Mouse (Mus musculus): Measurements from ENCODE around the gene Ifitm5. TPM values are rescaled to one million over a fixed set of nuclear protein-coding genes. Genes with fewer than 3 reads are reported as not detected.

The Ifitm5 gene
- polyA plus RNA-seq, 1 experiment from 2014 or later = 1.6 TPM

- no peak overlapping the region for H3K4me2 ChIP-seq (ENCODE audit: low read depth, low read length)
- 0 out of 2 replicates have a peak, but pooled peaks have one; percentile 28 for ATAC-seq (replicated peaks; ENCODE audit: extremely low read depth, insufficient read depth, low FRiP score)
- H3K4me1 ChIP-seq (ENCODE audit: control insufficient read depth, insufficient read depth, low read length) = peaks cover 31% of the 10 kb centered on the region
- H3K4me3 ChIP-seq (ENCODE audit: low read length) = no peak overlapping the region
- H3K36me3 ChIP-seq (ENCODE audit: control insufficient read depth, insufficient read depth) = no peaks in the 10 kb centered on the region; the same call in 1 of the 2 replicates
- no peaks in the 10 kb centered on the region for H3K27me3 ChIP-seq (ENCODE audit: control insufficient read depth, insufficient read depth, low read length)
- WGBS = 38% methylated on average over 7 of the region's 7 CpGs
- H3K9ac ChIP-seq (ENCODE audit: low read length) = no peak overlapping the region
- no peaks in the 10 kb centered on the region for H3K9me3 ChIP-seq (replicated peaks; ENCODE audit: control insufficient read depth, low read length)
- H3K27ac ChIP-seq (ENCODE audit: low read length) = peak overlapping the region; percentile 49
These were observed 3.1 kb downstream of the Ifitm5 start for GRCm38 (mm10) chr7:140946980-140947379.

DNA sequence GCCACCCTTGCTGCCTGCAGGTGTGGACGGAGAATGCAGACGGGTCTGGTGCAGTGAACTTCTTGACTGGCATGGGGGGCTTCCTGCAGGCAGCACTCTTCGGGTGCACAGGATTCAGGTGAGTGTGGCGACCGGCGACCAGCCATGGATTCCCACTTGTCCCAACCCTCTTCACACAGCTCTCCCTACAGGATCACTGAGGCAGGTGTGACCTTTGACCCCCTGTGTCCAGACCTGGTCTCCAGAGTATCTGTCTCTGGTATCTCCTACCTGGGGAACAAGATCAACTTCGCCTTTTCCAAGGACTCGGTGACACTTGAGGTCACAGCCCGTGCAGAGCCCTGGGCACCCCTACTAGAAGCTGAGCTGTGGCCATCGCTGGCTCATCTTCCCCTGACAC, 3.8 kb downstream of the Ifitm5 start:
- H3K4me2 ChIP-seq (ENCODE audit: low read depth, low read length) = no peak overlapping the region
- H3K27me3 ChIP-seq (ENCODE audit: control insufficient read depth, insufficient read depth, low read length) = no peaks in the 10 kb centered on the region
- H3K4me1 ChIP-seq (ENCODE audit: control insufficient read depth, insufficient read depth, low read length) = peaks cover 27% of the 10 kb centered on the region
- 85% methylated on average over 10 of the region's 10 CpGs for WGBS
- no peaks in the 10 kb centered on the region; the same call in 1 of the 2 replicates for H3K36me3 ChIP-seq (ENCODE audit: control insufficient read depth, insufficient read depth)
- H3K9me3 ChIP-seq (replicated peaks; ENCODE audit: control insufficient read depth, low read length) = no peaks in the 10 kb centered on the region
- no peak overlapping the region for H3K9ac ChIP-seq (ENCODE audit: low read length)
- no peak for ATAC-seq (replicated peaks; ENCODE audit: extremely low read depth, insufficient read depth, low FRiP score)
- H3K4me3 ChIP-seq (ENCODE audit: low read length) = no peak overlapping the region
- H3K27ac ChIP-seq (ENCODE audit: low read length) = peak overlapping the region; percentile 49; the same call in 1 of the 2 replicates

DNA sequence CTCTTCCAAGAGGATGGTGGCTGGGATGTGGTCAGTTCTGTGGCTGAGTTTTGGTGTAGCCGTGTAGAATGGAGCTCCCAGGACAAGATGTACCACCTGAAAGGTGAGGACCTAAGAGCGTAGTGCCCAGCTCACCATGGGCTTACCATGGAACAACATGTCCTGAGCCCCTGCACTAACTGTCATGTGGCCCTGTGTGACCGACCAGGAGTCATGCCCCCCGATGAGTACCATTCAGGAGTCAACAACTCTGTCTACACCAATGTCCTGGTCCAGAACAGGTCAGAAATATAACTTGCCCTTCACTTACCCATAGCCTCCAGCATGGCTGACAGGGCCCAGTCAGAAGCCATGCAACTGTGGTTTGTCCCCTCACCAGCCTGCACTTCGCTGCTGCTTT, 4.8 kb downstream of the Ifitm5 start:
- H3K36me3 ChIP-seq (ENCODE audit: control insufficient read depth, insufficient read depth) = no peaks in the 10 kb centered on the region; the same call in 1 of the 2 replicates
- no peaks in the 10 kb centered on the region for H3K9me3 ChIP-seq (replicated peaks; ENCODE audit: control insufficient read depth, low read length)
- no peak overlapping the region for H3K9ac ChIP-seq (ENCODE audit: low read length)
- no peak for ATAC-seq (replicated peaks; ENCODE audit: extremely low read depth, insufficient read depth, low FRiP score)
- H3K4me3 ChIP-seq (ENCODE audit: low read length) = no peak overlapping the region
- 90% methylated on average over 5 of the region's 5 CpGs for WGBS
- peaks cover 21% of the 10 kb centered on the region for H3K4me1 ChIP-seq (ENCODE audit: control insufficient read depth, insufficient read depth, low read length)
- no peaks in the 10 kb centered on the region for H3K27me3 ChIP-seq (ENCODE audit: control insufficient read depth, insufficient read depth, low read length)
- H3K4me2 ChIP-seq (ENCODE audit: low read depth, low read length) = no peak overlapping the region
- no peak overlapping the region for H3K27ac ChIP-seq (ENCODE audit: low read length)

DNA sequence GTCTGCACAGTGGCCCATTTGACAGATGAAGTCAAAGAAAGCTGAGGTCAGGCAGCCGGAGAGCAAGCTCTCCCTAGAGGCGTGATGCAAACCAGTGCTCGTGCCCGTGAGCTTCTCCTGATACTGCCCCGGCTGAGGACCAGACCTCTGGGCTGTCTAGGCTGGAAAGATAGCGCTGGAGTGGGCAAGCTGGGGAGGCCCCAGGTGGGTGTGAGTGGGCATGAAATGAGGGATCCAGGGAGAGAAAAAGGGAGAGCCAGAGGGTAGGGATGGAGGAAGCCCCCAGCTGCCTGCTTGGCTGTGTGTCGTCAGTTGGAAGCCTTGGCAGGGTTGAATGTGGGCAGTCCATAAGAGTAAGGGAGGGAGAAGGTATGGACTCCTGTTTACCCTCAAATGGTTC, 5.9 kb downstream of the Ifitm5 start:
- H3K27ac ChIP-seq (ENCODE audit: low read length) = no peak overlapping the region
- no peaks in the 10 kb centered on the region; the same call in 1 of the 2 replicates for H3K36me3 ChIP-seq (ENCODE audit: control insufficient read depth, insufficient read depth)
- WGBS = 76% methylated on average over 7 of the region's 7 CpGs
- no peaks in the 10 kb centered on the region for H3K27me3 ChIP-seq (ENCODE audit: control insufficient read depth, insufficient read depth, low read length)
- peaks cover 20% of the 10 kb centered on the region for H3K4me1 ChIP-seq (ENCODE audit: control insufficient read depth, insufficient read depth, low read length)
- H3K4me2 ChIP-seq (ENCODE audit: low read depth, low read length) = no peak overlapping the region
- no peak overlapping the region for H3K9ac ChIP-seq (ENCODE audit: low read length)
- H3K9me3 ChIP-seq (replicated peaks; ENCODE audit: control insufficient read depth, low read length) = no peaks in the 10 kb centered on the region
- no peak overlapping the region for H3K4me3 ChIP-seq (ENCODE audit: low read length)
- ATAC-seq (replicated peaks; ENCODE audit: extremely low read depth, insufficient read depth, low FRiP score) = no peak

DNA sequence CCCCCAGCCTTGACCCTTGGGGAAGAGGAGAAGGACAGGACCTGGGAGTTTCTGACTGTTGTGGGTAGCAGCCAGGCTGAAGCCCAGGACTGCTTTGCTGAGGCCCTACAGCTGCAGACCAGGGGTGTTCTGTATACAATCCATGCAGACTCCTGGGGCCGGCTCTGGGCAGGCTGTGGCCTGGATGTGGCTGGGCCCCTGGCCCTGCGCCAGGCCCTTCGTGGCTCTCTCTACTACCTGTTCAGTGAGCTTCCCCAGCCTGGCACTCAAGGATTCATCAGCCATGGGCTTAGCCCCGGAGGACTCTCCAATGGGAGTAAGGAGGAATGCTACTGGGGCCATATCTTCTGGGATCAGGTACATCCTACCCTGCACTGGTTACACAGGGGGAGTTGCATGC, 6.7 kb downstream of the Ifitm5 start:
- peaks cover 18% of the 10 kb centered on the region for H3K4me1 ChIP-seq (ENCODE audit: control insufficient read depth, insufficient read depth, low read length)
- no peaks in the 10 kb centered on the region for H3K27me3 ChIP-seq (ENCODE audit: control insufficient read depth, insufficient read depth, low read length)
- H3K36me3 ChIP-seq (ENCODE audit: control insufficient read depth, insufficient read depth) = no peaks in the 10 kb centered on the region
- H3K4me2 ChIP-seq (ENCODE audit: low read depth, low read length) = no peak overlapping the region
- H3K9me3 ChIP-seq (replicated peaks; ENCODE audit: control insufficient read depth, low read length) = no peaks in the 10 kb centered on the region
- ATAC-seq (replicated peaks; ENCODE audit: extremely low read depth, insufficient read depth, low FRiP score) = no peak
- 62% methylated on average over 4 of the region's 4 CpGs for WGBS
- H3K4me3 ChIP-seq (ENCODE audit: low read length) = no peak overlapping the region
- no peak overlapping the region; the same call in 1 of the 2 replicates for H3K9ac ChIP-seq (ENCODE audit: low read length)
- H3K27ac ChIP-seq (ENCODE audit: low read length) = no peak overlapping the region

- Histone ChIP-seq H3K9ac (ENCODE audit: low read length) (peak overlapping the region; percentile 13; the same call in 1 of the 2 replicates), H3K27ac (ENCODE audit: low read length) (peak overlapping the region; percentile 93; the same call in 1 of the 2 replicates), H3K27me3 (ENCODE audit: control insufficient read depth, insufficient read depth, low read length) (no peaks in the 10 kb centered on the region), H3K4me3 (ENCODE audit: low read length) (no peak overlapping the region), H3K9me3 (replicated peaks; ENCODE audit: control insufficient read depth, low read length) (no peaks in the 10 kb centered on the region), H3K36me3 (ENCODE audit: control insufficient read depth, insufficient read depth) (no peaks in the 10 kb centered on the region), H3K4me2 (ENCODE audit: low read depth, low read length) (no peak overlapping the region), H3K4me1 (ENCODE audit: control insufficient read depth, insufficient read depth, low read length) (peaks cover 13% of the 10 kb centered on the region)
- no peak for ATAC-seq (replicated peaks; ENCODE audit: extremely low read depth, insufficient read depth, low FRiP score)
- WGBS = 89% methylated on average over 10 of the region's 10 CpGs
These were observed 7.3 kb downstream of the Ifitm5 start for GRCm38 (mm10) chr7:140942811-140943210.

DNA sequence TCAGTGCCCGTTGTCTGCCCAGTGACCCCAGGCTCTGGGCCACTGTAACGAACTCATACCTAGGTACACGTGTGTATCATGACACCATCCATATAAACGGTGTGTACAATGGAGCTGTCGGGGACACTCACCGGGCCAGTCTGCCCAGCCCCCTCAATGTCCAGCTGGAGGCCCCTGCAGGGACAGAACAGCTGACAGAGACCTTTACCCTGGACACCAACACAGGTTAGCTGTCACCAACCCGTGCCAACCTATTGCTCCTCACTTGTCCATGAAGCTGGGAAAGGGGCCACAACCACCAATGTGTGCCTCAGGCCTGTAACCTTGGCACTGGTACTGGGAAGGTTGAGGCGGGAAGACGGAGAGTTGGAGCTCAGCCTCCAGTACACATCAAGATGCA, 7.8 kb downstream of the Ifitm5 start:
- no peaks in the 10 kb centered on the region for H3K27me3 ChIP-seq (ENCODE audit: control insufficient read depth, insufficient read depth, low read length)
- peak overlapping the region; percentile 87 for H3K9ac ChIP-seq (ENCODE audit: low read length)
- peak overlapping the region; percentile 73 for H3K4me2 ChIP-seq (ENCODE audit: low read depth, low read length)
- H3K27ac ChIP-seq (ENCODE audit: low read length) = peak overlapping the region; percentile 93
- H3K9me3 ChIP-seq (replicated peaks; ENCODE audit: control insufficient read depth, low read length) = no peaks in the 10 kb centered on the region
- peak overlapping the region; percentile 67 for H3K4me3 ChIP-seq (ENCODE audit: low read length)
- H3K36me3 ChIP-seq (ENCODE audit: control insufficient read depth, insufficient read depth) = no peaks in the 10 kb centered on the region
- H3K4me1 ChIP-seq (ENCODE audit: control insufficient read depth, insufficient read depth, low read length) = peaks cover 13% of the 10 kb centered on the region
- ATAC-seq (replicated peaks; ENCODE audit: extremely low read depth, insufficient read depth, low FRiP score) = no peak
- WGBS = 49% methylated on average over 9 of the region's 9 CpGs

DNA sequence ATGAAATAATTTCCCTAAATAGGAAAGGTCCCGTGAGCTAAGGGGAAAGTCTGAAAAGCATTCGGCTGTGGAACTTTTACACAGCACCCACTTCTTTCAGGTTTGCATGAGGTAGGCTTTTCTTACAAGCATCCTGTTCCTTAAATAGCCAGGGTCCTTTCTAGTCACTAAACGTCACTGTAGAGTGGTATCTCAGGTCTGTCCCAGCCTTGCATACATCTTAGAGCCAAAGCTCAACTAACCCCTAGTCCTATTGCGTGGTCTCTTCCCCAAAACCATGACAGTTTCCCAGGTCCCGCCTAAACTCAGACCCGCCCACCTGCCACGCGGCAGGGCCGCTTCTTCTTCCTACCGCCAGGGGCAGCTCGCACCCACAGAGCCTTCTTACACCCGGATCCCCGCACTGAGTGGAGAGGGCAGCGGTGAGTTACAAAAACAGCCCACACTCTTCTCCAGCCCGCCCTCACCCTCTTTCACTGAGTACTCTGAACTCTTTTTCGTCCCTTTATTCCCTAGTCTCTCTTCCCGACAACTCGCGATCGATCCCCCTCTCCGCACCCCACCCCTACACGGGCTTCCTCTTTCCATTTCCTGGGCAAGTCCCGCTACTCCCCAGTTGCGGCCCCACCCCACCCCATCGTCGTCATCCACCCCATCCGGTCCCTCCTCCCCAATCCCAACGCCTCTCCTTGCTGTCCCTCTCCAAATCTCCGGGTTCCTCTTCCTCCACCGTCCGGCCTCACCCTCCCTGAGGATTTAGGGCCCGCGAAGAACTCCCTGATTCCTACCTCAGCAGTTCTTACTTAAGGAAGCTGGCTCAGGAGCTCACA, 8.7 kb downstream of the Ifitm5 start, which contains the start of gene Pgghg:
Gene Pgghg, plus strand, starts transcription at position 170 of the 830 bp plus-strand sequence.
- peak within 1 kb of the TSS; percentile 73 for H3K4me2 ChIP-seq (ENCODE audit: low read depth, low read length)
- 3% methylated on average over 33 of the region's 33 CpGs for WGBS
- 0 out of 2 replicates have a peak, but pooled peaks cover 2% of the 10 kb centered on the region for H3K27me3 ChIP-seq (ENCODE audit: control insufficient read depth, insufficient read depth, low read length)
- H3K9me3 ChIP-seq (replicated peaks; ENCODE audit: control insufficient read depth, low read length) = no peaks in the 10 kb centered on the region
- peak; percentile 95 for ATAC-seq (replicated peaks; ENCODE audit: extremely low read depth, insufficient read depth, low FRiP score)
- peaks cover 10% of the 10 kb centered on the region for H3K4me1 ChIP-seq (ENCODE audit: control insufficient read depth, insufficient read depth, low read length)
- H3K27ac ChIP-seq (ENCODE audit: low read length) = peak within 1 kb of the TSS; percentile 93
- H3K36me3 ChIP-seq (ENCODE audit: control insufficient read depth, insufficient read depth) = no peaks in the 10 kb centered on the region
- peak within 1 kb of the TSS; percentile 87 for H3K9ac ChIP-seq (ENCODE audit: low read length)
- peak within 1 kb of the TSS; percentile 67 for H3K4me3 ChIP-seq (ENCODE audit: low read length)

DNA sequence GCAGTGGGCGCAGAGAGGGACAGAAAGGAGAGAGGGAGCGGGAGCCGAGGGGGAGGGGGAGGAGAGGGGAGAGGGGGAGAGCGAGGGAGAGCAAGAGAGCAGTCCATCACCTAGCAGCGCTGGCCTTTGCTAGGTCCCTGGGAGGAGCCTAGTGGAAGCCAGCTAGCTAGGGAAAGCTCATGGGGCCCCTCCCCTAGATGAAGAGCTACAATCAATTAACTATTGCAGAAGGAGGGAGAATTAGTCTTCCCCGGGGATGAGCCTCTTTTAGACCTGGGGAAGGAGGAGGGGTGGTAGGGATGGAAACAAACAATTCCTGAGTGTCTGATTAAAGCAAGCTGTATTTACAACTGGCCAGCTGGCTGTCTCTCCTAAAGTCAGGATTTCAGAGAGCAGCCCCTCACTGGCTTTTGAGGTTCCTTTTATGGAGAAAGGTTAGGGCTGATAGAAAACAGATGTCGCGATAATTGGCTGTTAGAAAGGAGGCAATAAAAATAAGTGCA, 10.4 kb downstream of the Ifitm5 start:
- H3K9me3 ChIP-seq (replicated peaks; ENCODE audit: control insufficient read depth, low read length) = no peaks in the 10 kb centered on the region
- ATAC-seq (replicated peaks; ENCODE audit: extremely low read depth, insufficient read depth, low FRiP score) = no peak
- 15% methylated on average over 7 of the region's 8 CpGs for WGBS
- no peak overlapping the region for H3K27ac ChIP-seq (ENCODE audit: low read length)
- peaks cover 2% of the 10 kb centered on the region; the same call in 1 of the 2 replicates for H3K27me3 ChIP-seq (ENCODE audit: control insufficient read depth, insufficient read depth, low read length)
- no peak overlapping the region for H3K4me2 ChIP-seq (ENCODE audit: low read depth, low read length)
- no peaks in the 10 kb centered on the region for H3K36me3 ChIP-seq (ENCODE audit: control insufficient read depth, insufficient read depth)
- peaks cover 8% of the 10 kb centered on the region for H3K4me1 ChIP-seq (ENCODE audit: control insufficient read depth, insufficient read depth, low read length)
- H3K4me3 ChIP-seq (ENCODE audit: low read length) = no peak overlapping the region
- H3K9ac ChIP-seq (ENCODE audit: low read length) = no peak overlapping the region

All from heart, embryonic 16.5 days (tissue).